Mouse (Mus musculus) cortical plate, adult 2 months (tissue): ENCODE measurements around the gene Azi2. TPM values are rescaled to one million over a fixed set of nuclear protein-coding genes. Genes with fewer than 3 reads are reported as not detected.

Experiments used
- H3K27ac ChIP-seq: fragments of 200-500 bp; 2 replicates; pipeline ENCODE4 v1.5.1; 2012; ENCODE audit warnings: low read length, control low read depth, inconsistent platforms; ENCODE audit not compliant: insufficient read depth
- H3K4me1 ChIP-seq: fragments of 200-500 bp; 2 replicates; pipeline ENCODE4 v1.6.1; 2011; ENCODE audit warnings: low read length; ENCODE audit not compliant: control insufficient read depth, insufficient read depth
- H3K4me3 ChIP-seq: fragments of 200-500 bp; 2 replicates; pipeline ENCODE4 v1.5.1; 2011; ENCODE audit warnings: mild to moderate bottlenecking, low read length, control low read depth; ENCODE audit not compliant: insufficient read depth
- CTCF ChIP-seq: fragments of 200-500 bp; IDR thresholded peaks from 2 replicates; pipeline ENCODE4 v1.5.1; 2011; ENCODE audit warnings: mild to moderate bottlenecking, control low read depth, low read length; ENCODE audit not compliant: insufficient read depth; ENCODE audit errors: extremely low read depth
- POLR2A ChIP-seq: fragments of 200-500 bp; IDR thresholded peaks from 2 replicates; pipeline ENCODE4 v1.6.1; 2011; ENCODE audit warnings: mild to moderate bottlenecking, low read length, control low read depth; ENCODE audit not compliant: insufficient read depth; ENCODE audit errors: extremely low read depth
- polyA plus RNA-seq: library from polyadenylated mRNA; depleted of rRNA; stranded (reverse); fragments of >200 nt; gene quantifications from 2 replicates; pipeline ENCODE4 v1.2.3, GENCODE M21; 2012

Gene Azi2
- polyA plus RNA-seq, 1 experiment: 49.5 TPM

GRCm38 (mm10) chr9:118041022-118041400 lies 712 bp downstream of the Azi2 start:
- Histone ChIP-seq H3K4me3 (peak overlapping the region; percentile 96), H3K4me1 (no peaks in the 10 kb centered on the region), H3K27ac (peak overlapping the region; percentile 95)
- TF ChIP-seq CTCF: no peak
- no peak for TF ChIP-seq POLR2A

GRCm38 (mm10) chr9:118041646-118042045 lies 1.3 kb downstream of the Azi2 start:
- TF ChIP-seq POLR2A: no peak
- TF ChIP-seq CTCF: no peak
- no peak overlapping the region for H3K27ac ChIP-seq
- peak overlapping the region; percentile 96 for H3K4me3 ChIP-seq
- H3K4me1 ChIP-seq: no peaks in the 10 kb centered on the region

GRCm38 (mm10) chr9:118042738-118043137 lies 2.4 kb downstream of the Azi2 start:
- Histone ChIP-seq H3K4me1 (no peaks in the 10 kb centered on the region), H3K27ac (no peak overlapping the region), H3K4me3 (no peak overlapping the region)
- TF ChIP-seq CTCF: no peak
- no peak for TF ChIP-seq POLR2A

- H3K4me1 ChIP-seq: no peaks in the 10 kb centered on the region
- H3K27ac ChIP-seq: no peak overlapping the region
- TF ChIP-seq POLR2A (no peak), CTCF (no peak)
- no peak overlapping the region for H3K4me3 ChIP-seq
Measured at GRCm38 (mm10) chr9:118043581-118043980, 3.3 kb downstream of the Azi2 start.

GRCm38 (mm10) chr9:118045011-118045533 lies 4.8 kb downstream of the Azi2 start:
- H3K27ac ChIP-seq: no peak overlapping the region
- TF ChIP-seq POLR2A (no peak), CTCF (no peak)

GRCm38 (mm10) chr9:118053286-118053685 lies 13.0 kb downstream of the Azi2 start:
- no peak for TF ChIP-seq CTCF
- no peak for TF ChIP-seq POLR2A

More at GRCm38 (mm10) chr9:118045011-118045533, 4.8 kb downstream of the Azi2 start:
- Histone ChIP-seq H3K4me1 (no peaks in the 10 kb centered on the region), H3K4me3 (no peak overlapping the region)

GRCm38 (mm10) chr9:118059101-118059500 lies 18.8 kb downstream of the Azi2 start:
- H3K27ac ChIP-seq: no peak overlapping the region
- no peak for TF ChIP-seq POLR2A
- TF ChIP-seq CTCF: no peak

More at GRCm38 (mm10) chr9:118053286-118053685, 13.0 kb downstream of the Azi2 start:
- Histone ChIP-seq H3K4me3 (no peak overlapping the region), H3K4me1 (no peaks in the 10 kb centered on the region), H3K27ac (no peak overlapping the region)

GRCm38 (mm10) chr9:118070442-118070841 lies 30.1 kb downstream of the Azi2 start:
- TF ChIP-seq POLR2A (no peak), CTCF (no peak)
- Histone ChIP-seq H3K4me3 (no peak overlapping the region), H3K4me1 (no peaks in the 10 kb centered on the region), H3K27ac (no peak overlapping the region)

More at GRCm38 (mm10) chr9:118059101-118059500, 18.8 kb downstream of the Azi2 start:
- H3K4me3 ChIP-seq: no peak overlapping the region
- H3K4me1 ChIP-seq: no peaks in the 10 kb centered on the region

- TF ChIP-seq POLR2A: no peak
- no peak for TF ChIP-seq CTCF
- H3K4me3 ChIP-seq: no peak overlapping the region
- no peak overlapping the region for H3K27ac ChIP-seq
- no peaks in the 10 kb centered on the region for H3K4me1 ChIP-seq
Measured at GRCm38 (mm10) chr9:118071337-118071736, 31.0 kb downstream of the Azi2 start.

- no peak for TF ChIP-seq POLR2A
- TF ChIP-seq CTCF: no peak
- Histone ChIP-seq H3K4me3 (no peak overlapping the region), H3K4me1 (no peaks in the 10 kb centered on the region), H3K27ac (no peak overlapping the region)
Measured at GRCm38 (mm10) chr9:118072101-118072500, 31.8 kb downstream of the Azi2 start.

GRCm38 (mm10) chr9:118073358-118073757 lies 33.1 kb downstream of the Azi2 start:
- no peak for TF ChIP-seq CTCF
- no peak for TF ChIP-seq POLR2A
- H3K4me3 ChIP-seq: no peak overlapping the region
- no peak overlapping the region for H3K27ac ChIP-seq
- no peaks in the 10 kb centered on the region for H3K4me1 ChIP-seq
